Mouse (Mus musculus): ENCODE data around the gene Slc10a1. TPM values are rescaled to one million over a fixed set of nuclear protein-coding genes. Genes with fewer than 3 reads are reported as not detected.

Slc10a1 gene
- polyA plus RNA-seq, 1 experiment: not detected

DNA sequence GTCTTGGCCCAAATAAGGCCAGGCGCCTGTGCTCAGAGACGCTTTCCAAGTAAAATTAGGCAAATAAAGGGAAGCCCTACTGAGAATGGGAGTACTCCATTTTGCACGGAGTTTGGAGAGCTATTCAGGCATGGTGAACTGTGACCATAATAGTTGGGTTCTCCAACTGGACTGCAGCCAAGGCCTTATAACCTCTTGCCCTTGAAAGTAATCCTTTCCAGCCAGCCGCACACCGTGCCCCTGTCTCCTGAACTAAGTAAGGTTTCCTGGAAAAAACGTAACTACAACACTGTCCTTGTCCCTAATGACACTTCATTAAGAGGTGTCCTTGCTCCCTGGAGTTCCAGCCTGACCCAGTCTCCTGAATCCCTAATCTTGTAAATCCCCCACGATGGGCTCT lies 42.6 kb downstream of the Slc10a1 start:
- no peak for TF ChIP-seq GATA1 (IDR thresholded peaks at IDR 0.05; ENCODE audit: low read length)
- no peak for TF ChIP-seq TAL1 (IDR thresholded peaks at IDR 0.05; ENCODE audit: low read length)
- Histone ChIP-seq H3K27me3 (ENCODE audit: control insufficient read depth) (peaks cover 37% of the 10 kb centered on the region), H3K36me3 (ENCODE audit: control insufficient read depth) (no peaks in the 10 kb centered on the region), H3K4me3 (replicated peaks) (no peak overlapping the region), H3K9me3 (ENCODE audit: control insufficient read depth, low read length) (no peaks in the 10 kb centered on the region), H3K4me1 (ENCODE audit: control insufficient read depth) (peaks cover 46% of the 10 kb centered on the region)

DNA sequence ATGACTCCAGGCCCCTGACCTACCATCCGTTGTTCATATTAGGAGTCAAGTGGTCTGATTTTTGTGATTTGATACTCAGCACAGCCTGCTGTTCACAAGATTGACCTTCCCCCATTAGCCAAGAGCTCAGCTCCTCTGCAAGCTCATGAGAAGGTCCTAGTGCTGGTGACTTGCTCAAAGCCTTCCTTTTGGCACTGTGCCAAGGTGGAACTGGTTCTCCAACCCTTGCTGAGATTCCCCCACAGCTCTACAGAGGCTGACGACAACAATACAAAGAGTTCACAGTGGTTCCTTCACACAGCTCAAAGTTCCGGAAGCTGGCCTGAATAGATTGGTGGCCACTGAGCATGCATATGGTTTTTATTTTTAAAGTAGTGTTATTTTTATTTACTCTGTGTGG lies 44.3 kb downstream of the Slc10a1 start:
- Histone ChIP-seq H3K9me3 (ENCODE audit: control insufficient read depth, low read length) (no peaks in the 10 kb centered on the region), H3K4me3 (replicated peaks) (no peak overlapping the region)
- TF ChIP-seq TAL1 (IDR thresholded peaks at IDR 0.05; ENCODE audit: low read length): no peak
- no peak for TF ChIP-seq GATA1 (IDR thresholded peaks at IDR 0.05; ENCODE audit: low read length)

DNA sequence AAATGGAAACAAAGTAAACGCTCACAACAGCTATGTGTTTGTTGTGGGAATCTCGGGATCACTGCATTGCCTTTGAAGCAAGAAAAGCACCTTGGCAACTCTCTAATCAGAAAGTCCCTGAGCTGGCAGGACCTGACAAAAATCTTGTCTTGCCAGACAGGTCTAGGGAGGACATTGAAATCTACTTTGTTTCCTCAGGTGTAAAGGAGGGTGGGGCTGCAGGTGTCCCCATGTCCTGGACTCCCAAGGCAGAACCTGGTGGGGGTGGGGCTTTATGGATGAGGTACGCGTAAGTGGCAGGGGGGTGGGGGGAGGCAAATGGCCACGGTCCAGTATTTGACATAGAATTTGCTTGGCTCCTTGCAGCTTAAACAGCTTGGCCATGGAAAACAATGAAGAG lies 44.9 kb downstream of the Slc10a1 start:
- no peaks in the 10 kb centered on the region for H3K36me3 ChIP-seq (ENCODE audit: control insufficient read depth)
- H3K27me3 ChIP-seq (ENCODE audit: control insufficient read depth): peaks cover 45% of the 10 kb centered on the region
- H3K9me3 ChIP-seq (ENCODE audit: control insufficient read depth, low read length): no peaks in the 10 kb centered on the region
- TF ChIP-seq TAL1 (IDR thresholded peaks at IDR 0.05; ENCODE audit: low read length) (no peak), GATA1 (IDR thresholded peaks at IDR 0.05; ENCODE audit: low read length) (no peak)
- H3K4me3 ChIP-seq (replicated peaks): no peak overlapping the region
- H3K4me1 ChIP-seq (ENCODE audit: control insufficient read depth): peaks cover 27% of the 10 kb centered on the region

More for the DNA sequence above, 44.3 kb downstream of the Slc10a1 start:
- peaks cover 45% of the 10 kb centered on the region for H3K27me3 ChIP-seq (ENCODE audit: control insufficient read depth)
- peaks cover 31% of the 10 kb centered on the region for H3K4me1 ChIP-seq (ENCODE audit: control insufficient read depth)
- H3K36me3 ChIP-seq (ENCODE audit: control insufficient read depth): no peaks in the 10 kb centered on the region

DNA sequence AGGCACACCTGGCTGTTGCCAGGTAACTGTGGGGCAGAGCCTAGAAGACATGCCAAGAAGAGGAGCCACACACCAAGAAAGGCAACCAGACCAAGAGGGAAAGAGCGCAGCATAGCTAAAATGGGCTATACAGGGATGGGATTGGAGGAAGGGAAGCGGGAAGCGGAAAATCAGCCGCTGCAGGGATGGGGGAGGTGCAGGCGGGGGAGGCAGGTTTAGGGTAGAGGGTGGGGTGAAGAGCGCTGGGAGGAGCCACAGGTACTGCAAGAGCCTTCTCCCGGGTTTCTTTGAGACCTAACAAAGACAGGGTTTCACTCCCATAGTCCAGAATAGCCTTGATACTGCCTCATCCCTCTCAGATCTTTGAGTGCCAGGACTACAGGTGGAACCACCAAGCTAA lies 45.6 kb downstream of the Slc10a1 start:
- no peaks in the 10 kb centered on the region for H3K9me3 ChIP-seq (ENCODE audit: control insufficient read depth, low read length)
- H3K36me3 ChIP-seq (ENCODE audit: control insufficient read depth): no peaks in the 10 kb centered on the region
- peaks cover 23% of the 10 kb centered on the region for H3K4me1 ChIP-seq (ENCODE audit: control insufficient read depth)
- no peak overlapping the region for H3K4me3 ChIP-seq (replicated peaks)
- H3K27me3 ChIP-seq (ENCODE audit: control insufficient read depth): peaks cover 45% of the 10 kb centered on the region
- TF ChIP-seq GATA1 (IDR thresholded peaks at IDR 0.05; ENCODE audit: low read length) (no peak), TAL1 (IDR thresholded peaks at IDR 0.05; ENCODE audit: low read length) (no peak)

DNA sequence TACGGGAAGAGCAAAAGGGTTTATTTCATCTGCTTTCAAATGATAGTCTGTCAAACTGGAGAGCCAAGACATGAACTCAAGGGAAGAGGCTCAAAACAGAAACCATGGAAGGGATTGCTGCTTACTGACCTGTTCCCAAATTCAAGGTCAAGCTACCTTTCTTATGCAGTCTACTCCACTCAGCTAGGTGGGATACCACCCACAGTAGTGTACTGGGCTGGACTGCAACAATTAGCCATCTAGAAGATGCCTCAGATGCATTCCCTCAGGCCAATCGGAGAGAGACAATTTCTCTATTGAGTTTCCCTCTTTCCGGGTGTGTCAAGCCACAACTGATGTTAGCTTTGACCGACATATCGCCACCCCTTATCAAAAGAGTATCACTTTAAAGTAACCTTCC lies 47.2 kb downstream of the Slc10a1 start:
- no peaks in the 10 kb centered on the region for H3K36me3 ChIP-seq (ENCODE audit: control insufficient read depth)
- no peak overlapping the region for H3K4me3 ChIP-seq (replicated peaks)
- H3K9me3 ChIP-seq (ENCODE audit: control insufficient read depth, low read length): no peaks in the 10 kb centered on the region
- H3K27me3 ChIP-seq (ENCODE audit: control insufficient read depth): peaks cover 45% of the 10 kb centered on the region
- TF ChIP-seq TAL1 (IDR thresholded peaks at IDR 0.05; ENCODE audit: low read length) (no peak), GATA1 (IDR thresholded peaks at IDR 0.05; ENCODE audit: low read length) (no peak)
- H3K4me1 ChIP-seq (ENCODE audit: control insufficient read depth): peaks cover 10% of the 10 kb centered on the region

DNA sequence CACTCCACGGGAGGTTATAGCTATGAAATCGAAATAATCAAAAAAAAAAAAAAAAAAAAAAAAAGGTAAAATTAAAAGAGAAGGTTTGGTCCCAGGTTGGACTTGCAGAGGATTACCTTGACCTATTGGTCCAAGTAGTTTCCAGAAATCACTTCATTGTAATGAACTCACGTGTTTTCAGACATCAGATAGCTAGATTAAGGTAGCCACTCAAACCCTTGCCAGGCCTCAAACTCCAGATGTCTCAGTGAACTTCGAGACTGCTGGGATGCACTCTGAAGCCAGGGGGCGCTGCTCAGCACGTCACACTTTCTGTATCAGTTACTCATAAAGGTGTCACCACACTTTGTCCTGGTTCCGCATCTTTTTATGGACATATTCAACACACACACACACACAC lies 50.7 kb downstream of the Slc10a1 start:
- Histone ChIP-seq H3K4me3 (replicated peaks) (no peak overlapping the region), H3K9me3 (ENCODE audit: control insufficient read depth, low read length) (no peaks in the 10 kb centered on the region), H3K36me3 (ENCODE audit: control insufficient read depth) (no peaks in the 10 kb centered on the region), H3K4me1 (ENCODE audit: control insufficient read depth) (peaks cover under 1% of the 10 kb centered on the region), H3K27me3 (ENCODE audit: control insufficient read depth) (peaks cover 25% of the 10 kb centered on the region)
- TF ChIP-seq TAL1 (IDR thresholded peaks at IDR 0.05; ENCODE audit: low read length) (no peak), GATA1 (IDR thresholded peaks at IDR 0.05; ENCODE audit: low read length) (no peak)

DNA sequence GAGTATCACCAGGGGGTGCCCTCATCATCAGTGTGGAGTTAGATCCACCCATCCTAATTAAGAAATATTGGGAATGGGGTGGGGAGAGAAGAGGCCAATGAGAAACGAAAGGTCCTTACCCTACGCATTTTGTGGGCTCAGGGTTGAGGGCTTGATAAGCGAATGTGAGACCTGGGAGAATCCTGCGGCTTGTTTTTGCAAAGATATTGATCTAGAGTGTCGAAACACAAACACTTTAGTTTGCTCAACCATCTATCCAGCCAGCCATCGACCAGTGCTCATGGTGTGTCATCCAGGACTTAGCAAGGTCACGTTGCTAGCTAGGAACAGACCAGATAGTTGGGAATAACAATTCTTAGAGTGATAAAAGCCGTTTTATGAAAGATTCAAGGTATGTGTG lies 58.9 kb downstream of the Slc10a1 start:
- no peak for TF ChIP-seq TAL1 (IDR thresholded peaks at IDR 0.05; ENCODE audit: low read length)
- TF ChIP-seq GATA1 (IDR thresholded peaks at IDR 0.05; ENCODE audit: low read length): no peak
- no peak overlapping the region for H3K4me3 ChIP-seq (replicated peaks)
- no peaks in the 10 kb centered on the region for H3K9me3 ChIP-seq (ENCODE audit: control insufficient read depth, low read length)
- H3K36me3 ChIP-seq (ENCODE audit: control insufficient read depth): no peaks in the 10 kb centered on the region
- H3K27me3 ChIP-seq (ENCODE audit: control insufficient read depth): peaks cover 2% of the 10 kb centered on the region; the same call in 1 of the 2 replicates
- no peaks in the 10 kb centered on the region for H3K4me1 ChIP-seq (ENCODE audit: control insufficient read depth)

Other genes with a start within 250 kb of the Slc10a1 start
- gene Ccdc177, start 208.0 kb downstream of the Slc10a1 start, polyA plus RNA-seq (2012): not detected in 2 replicates
- gene Susd6, start 178.2 kb downstream of the Slc10a1 start, polyA plus RNA-seq (2012): 1.1 and 1.2 TPM in 2 replicates
- gene Srsf5, start 23.2 kb downstream of the Slc10a1 start, polyA plus RNA-seq (2012): 13.0 and 19.7 TPM in 2 replicates
- 0.01 and 0.02 TPM in 2 replicates for gene Smoc1, start 58.1 kb upstream of the Slc10a1 start, polyA plus RNA-seq (2012)